Mouse (Mus musculus) hindbrain, embryonic 12.5 days (tissue): ENCODE results near the gene Evl. TPM values are rescaled to one million over a fixed set of nuclear protein-coding genes. Genes with fewer than 3 reads are reported as not detected.

Source experiments
- ATAC-seq: fragments of 200-750 bp; cut with Nextera tagmentation; 2 replicates; pipeline ENCODE4 v1.8.0; 2017; ENCODE audit warnings: moderate TSS enrichment; ENCODE audit not compliant: low FRiP score
- H3K27ac ChIP-seq: fragments of 300-500 bp; sonication (generic); 2 replicates; pipeline ENCODE4 v1.5.1; 2016; ENCODE audit warnings: mild to moderate bottlenecking
- H3K27me3 ChIP-seq: fragments of 300-500 bp; sonication (generic); 2 replicates; pipeline ENCODE4 v1.6.1; 2016; ENCODE audit warnings: mild to moderate bottlenecking
- H3K36me3 ChIP-seq: fragments of 300-500 bp; sonication (generic); 2 replicates; pipeline ENCODE4 v1.6.1; 2016; ENCODE audit warnings: mild to moderate bottlenecking
- H3K4me1 ChIP-seq: fragments of 300-500 bp; sonication (generic); 2 replicates; pipeline ENCODE4 v1.6.1; 2016
- H3K4me2 ChIP-seq: fragments of 300-500 bp; sonication (generic); replicated peaks from 2 replicates; pipeline ENCODE4 v1.6.1; 2016; ENCODE audit warnings: mild to moderate bottlenecking
- H3K4me3 ChIP-seq: fragments of 300-500 bp; sonication (generic); 2 replicates; pipeline ENCODE4 v1.5.1; 2016; ENCODE audit warnings: mild to moderate bottlenecking
- H3K9ac ChIP-seq: fragments of 300-500 bp; sonication (generic); 2 replicates; pipeline ENCODE4 v1.6.1; 2016; ENCODE audit warnings: mild to moderate bottlenecking, moderate library complexity
- H3K9me3 ChIP-seq: fragments of 300-500 bp; sonication (generic); replicated peaks from 2 replicates; pipeline ENCODE4 v1.6.1; 2016; ENCODE audit warnings: mild to moderate bottlenecking
- WGBS: fragments of 180-500 bp; shearing (Covaris S2); methylation state at CpG from one replicate; pipeline ENCODE4 v1.1.7; 2016; 5-methylcytosine and 5-hydroxymethylcytosine counted together
- polyA plus RNA-seq: library from polyadenylated mRNA; unstranded; fragments of >200 nt; fragmentation: Nextera tagmentation; extraction: Ambion mirVana; gene quantifications from 2 replicates; pipeline ENCODE4 v1.2.1, GENCODE M21; 2016

Evl gene
- polyA plus RNA-seq, 1 experiment from 2014 or later: 147 TPM

- no peak for ATAC-seq
- Histone ChIP-seq H3K4me2 (no peak overlapping the region), H3K27me3 (no peaks in the 10 kb centered on the region), H3K4me1 (peaks cover 10% of the 10 kb centered on the region), H3K4me3 (no peak overlapping the region), H3K36me3 (no peaks in the 10 kb centered on the region), H3K9me3 (no peaks in the 10 kb centered on the region), H3K27ac (peak overlapping the region; percentile 72), H3K9ac (no peak overlapping the region)
- 74% methylated on average over 15 of the region's 15 CpGs for WGBS
Observed at GRCm38 (mm10) chr12:108547251-108547875, 7.2 kb upstream of the Evl start.

- WGBS: 78% methylated on average over 7 of the region's 7 CpGs
Observed at GRCm38 (mm10) chr12:108551731-108552130, 2.8 kb upstream of the Evl start.

GRCm38 (mm10) chr12:108553079-108553478, 1.4 kb upstream of the Evl start:
- Histone ChIP-seq H3K9me3 (no peaks in the 10 kb centered on the region), H3K4me3 (no peak overlapping the region), H3K4me1 (peaks cover 36% of the 10 kb centered on the region), H3K36me3 (no peaks in the 10 kb centered on the region), H3K4me2 (no peak overlapping the region), H3K9ac (no peak overlapping the region), H3K27me3 (peaks cover 3% of the 10 kb centered on the region; the same call in 1 of the 2 replicates), H3K27ac (no peak overlapping the region)
- ATAC-seq: no peak
- 37% methylated on average over 6 of the region's 6 CpGs for whole genome bisulfite sequencing

More at GRCm38 (mm10) chr12:108551731-108552130, 2.8 kb upstream of the Evl start:
- H3K9me3 ChIP-seq: no peaks in the 10 kb centered on the region
- ATAC-seq: no peak
- peaks cover 25% of the 10 kb centered on the region for H3K4me1 ChIP-seq
- H3K4me3 ChIP-seq: no peak overlapping the region
- H3K27ac ChIP-seq: no peak overlapping the region
- no peak overlapping the region for H3K9ac ChIP-seq
- peaks cover 3% of the 10 kb centered on the region; the same call in 1 of the 2 replicates for H3K27me3 ChIP-seq
- H3K4me2 ChIP-seq: no peak overlapping the region
- no peaks in the 10 kb centered on the region for H3K36me3 ChIP-seq

- under 1% methylated on average over 60 of the region's 100 CpGs for WGBS
- peak; percentile 57 for ATAC-seq
- H3K4me3 ChIP-seq: peak overlapping the region; percentile 98
- H3K36me3 ChIP-seq: no peaks in the 10 kb centered on the region
- H3K4me2 ChIP-seq: peak overlapping the region; percentile 60
- peak overlapping the region; percentile 95 for H3K27ac ChIP-seq
- peak overlapping the region; percentile 99 for H3K9ac ChIP-seq
- peaks cover 51% of the 10 kb centered on the region for H3K4me1 ChIP-seq
- peaks cover 3% of the 10 kb centered on the region; the same call in 1 of the 2 replicates for H3K27me3 ChIP-seq
- H3K9me3 ChIP-seq: no peaks in the 10 kb centered on the region
Observed at GRCm38 (mm10) chr12:108554861-108555556, 489 bp downstream of the Evl start.

- Histone ChIP-seq H3K27ac (no peak overlapping the region), H3K27me3 (no peaks in the 10 kb centered on the region; the same call in 1 of the 2 replicates), H3K36me3 (no peaks in the 10 kb centered on the region), H3K9me3 (no peaks in the 10 kb centered on the region), H3K4me2 (peak overlapping the region; percentile 60; the same call in 1 of the 2 replicates), H3K4me1 (peaks cover 56% of the 10 kb centered on the region), H3K9ac (no peak overlapping the region), H3K4me3 (no peak overlapping the region)
- ATAC-seq: no peak
Observed at GRCm38 (mm10) chr12:108558194-108558593, 3.7 kb downstream of the Evl start.

GRCm38 (mm10) chr12:108563238-108563637, 8.7 kb downstream of the Evl start:
- ATAC-seq: no peak

GRCm38 (mm10) chr12:108564910-108565506, 10.5 kb downstream of the Evl start:
- WGBS: 26% methylated on average over 12 of the region's 12 CpGs
- H3K27ac ChIP-seq: peak overlapping the region; percentile 56; the same call in 1 of the 2 replicates
- H3K36me3 ChIP-seq: no peaks in the 10 kb centered on the region
- H3K9me3 ChIP-seq: no peaks in the 10 kb centered on the region
- H3K4me2 ChIP-seq: peak overlapping the region; percentile 28
- H3K4me1 ChIP-seq: peaks cover 33% of the 10 kb centered on the region
- ATAC-seq: peak; percentile 85
- no peak overlapping the region for H3K4me3 ChIP-seq
- no peak overlapping the region for H3K9ac ChIP-seq
- no peaks in the 10 kb centered on the region for H3K27me3 ChIP-seq

More at GRCm38 (mm10) chr12:108563238-108563637, 8.7 kb downstream of the Evl start:
- 82% methylated on average over 3 of the region's 3 CpGs for WGBS
- H3K27me3 ChIP-seq: no peaks in the 10 kb centered on the region
- H3K36me3 ChIP-seq: no peaks in the 10 kb centered on the region
- no peaks in the 10 kb centered on the region for H3K9me3 ChIP-seq
- H3K9ac ChIP-seq: no peak overlapping the region
- no peak overlapping the region for H3K4me3 ChIP-seq
- no peak overlapping the region for H3K4me2 ChIP-seq
- peaks cover 46% of the 10 kb centered on the region for H3K4me1 ChIP-seq
- no peak overlapping the region for H3K27ac ChIP-seq

- Histone ChIP-seq H3K27ac (no peak overlapping the region), H3K4me2 (no peak overlapping the region), H3K4me3 (no peak overlapping the region), H3K9me3 (no peaks in the 10 kb centered on the region), H3K36me3 (peaks cover 11% of the 10 kb centered on the region), H3K4me1 (no peaks in the 10 kb centered on the region), H3K27me3 (no peaks in the 10 kb centered on the region), H3K9ac (no peak overlapping the region)
- ATAC-seq: no peak
- WGBS: 83% methylated on average over 7 of the region's 7 CpGs
Observed at GRCm38 (mm10) chr12:108579156-108579871, 24.8 kb downstream of the Evl start.

- Histone ChIP-seq H3K27me3 (no peaks in the 10 kb centered on the region), H3K9me3 (no peaks in the 10 kb centered on the region), H3K36me3 (peaks cover 14% of the 10 kb centered on the region; the same call in 1 of the 2 replicates), H3K4me2 (no peak overlapping the region), H3K4me3 (no peak overlapping the region), H3K9ac (no peak overlapping the region), H3K27ac (no peak overlapping the region), H3K4me1 (no peaks in the 10 kb centered on the region)
- 82% methylated on average over 1 of the region's 1 CpGs for WGBS
- no peak for ATAC-seq
Observed at GRCm38 (mm10) chr12:108583775-108584174, 29.3 kb downstream of the Evl start.

GRCm38 (mm10) chr12:108590131-108590530, 35.6 kb downstream of the Evl start:
- no peaks in the 10 kb centered on the region for H3K27me3 ChIP-seq
- no peak for ATAC-seq
- no peak overlapping the region for H3K27ac ChIP-seq
- no peak overlapping the region for H3K9ac ChIP-seq
- no peaks in the 10 kb centered on the region for H3K9me3 ChIP-seq
- H3K36me3 ChIP-seq: peaks cover 4% of the 10 kb centered on the region; the same call in 1 of the 2 replicates
- WGBS: 94% methylated on average over 2 of the region's 2 CpGs
- H3K4me2 ChIP-seq: no peak overlapping the region
- H3K4me1 ChIP-seq: peaks cover 3% of the 10 kb centered on the region; the same call in 1 of the 2 replicates
- no peak overlapping the region for H3K4me3 ChIP-seq

- H3K9ac ChIP-seq: no peak overlapping the region
- ATAC-seq: no peak
Observed at GRCm38 (mm10) chr12:108591586-108591985, 37.1 kb downstream of the Evl start.

GRCm38 (mm10) chr12:108592866-108593265, 38.3 kb downstream of the Evl start:
- Histone ChIP-seq H3K4me3 (no peak overlapping the region), H3K27me3 (no peaks in the 10 kb centered on the region), H3K27ac (no peak overlapping the region), H3K4me2 (no peak overlapping the region), H3K9ac (no peak overlapping the region), H3K4me1 (peaks cover 3% of the 10 kb centered on the region; the same call in 1 of the 2 replicates), H3K9me3 (no peaks in the 10 kb centered on the region), H3K36me3 (no peaks in the 10 kb centered on the region; the same call in 1 of the 2 replicates)
- ATAC-seq: no peak
- 90% methylated on average over 6 of the region's 6 CpGs for WGBS

More at GRCm38 (mm10) chr12:108591586-108591985, 37.1 kb downstream of the Evl start:
- no peaks in the 10 kb centered on the region for H3K9me3 ChIP-seq
- 65% methylated on average over 5 of the region's 5 CpGs for WGBS
- H3K27ac ChIP-seq: no peak overlapping the region
- peaks cover 3% of the 10 kb centered on the region; the same call in 1 of the 2 replicates for H3K4me1 ChIP-seq
- H3K4me2 ChIP-seq: no peak overlapping the region
- no peaks in the 10 kb centered on the region for H3K27me3 ChIP-seq
- no peak overlapping the region for H3K4me3 ChIP-seq
- no peaks in the 10 kb centered on the region for H3K36me3 ChIP-seq
